Mouse (Mus musculus): ENCODE measurements around the gene Pacs2.

DNA sequence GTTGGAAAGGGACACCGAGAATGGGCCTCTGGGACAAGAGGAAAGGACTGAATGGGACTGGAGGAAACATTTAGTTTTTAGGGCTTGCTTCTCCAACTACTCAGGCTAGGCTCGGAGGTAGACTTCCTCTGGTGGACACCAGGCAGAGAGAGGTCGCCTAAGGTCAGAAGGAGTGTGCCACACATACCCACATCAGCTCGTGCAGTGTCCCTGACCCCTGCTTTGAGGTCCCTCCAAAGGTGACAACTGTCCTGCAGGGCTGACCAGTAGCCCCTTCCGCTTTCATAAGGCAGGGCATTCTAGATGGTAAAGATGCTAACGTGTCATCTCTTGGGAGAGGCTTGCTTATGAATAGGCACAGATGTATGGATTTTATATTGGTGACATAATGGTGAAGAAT, 61.2 kb downstream of the Pacs2 start:
- TF ChIP-seq GATA1 (IDR thresholded peaks at IDR 0.05; ENCODE audit: borderline replicate concordance, low read length) (no peak), FLI1 (IDR thresholded peaks at IDR 0.05; ENCODE audit: low read length) (no peak)
